Mouse (Mus musculus) adrenal gland, postnatal 10 days (tissue): ENCODE measurements around the gene Hmox1. TPM values are rescaled to one million over a fixed set of nuclear protein-coding genes. Genes with fewer than 3 reads are reported as not detected.
A peak's percentile ranks its signal among the peaks of the same experiment; 100 is the strongest.

Experiments used
- DNase-seq: peaks from one replicate; pipeline ENCODE4 v3.0.0; 2021; ENCODE audit warnings: mixed read lengths
- long read RNA-seq, 2 experiments: library from polyadenylated mRNA; stranded (forward); transcript quantifications; one replicate each; pipeline ENCODE4 v2.0.0; 2021
- total RNA-seq, 2 experiments: library from RNA; stranded (reverse); gene quantifications; 2 replicates each; pipeline ENCODE4 v1.2.3; 2021

Gene Hmox1
- 10 to 100 TPM; 27.3 to 35.5 TPM for total RNA-seq
- long read RNA-seq, experiment 1, transcript Hmox1-201 (5 exons, 1,569 nt): major isoform, 15 of 21 reads
- long read RNA-seq, experiment 1, partial matches to known transcripts: 6 of 21 reads
- long read RNA-seq, experiment 1, other reads (novel, unspliced or antisense): 0 of 21 reads
- long read RNA-seq, experiment 2, partial matches to known transcripts: 0 of 1 reads
- long read RNA-seq, experiment 2, other reads (novel, unspliced or antisense): 0 of 1 reads

DNA sequence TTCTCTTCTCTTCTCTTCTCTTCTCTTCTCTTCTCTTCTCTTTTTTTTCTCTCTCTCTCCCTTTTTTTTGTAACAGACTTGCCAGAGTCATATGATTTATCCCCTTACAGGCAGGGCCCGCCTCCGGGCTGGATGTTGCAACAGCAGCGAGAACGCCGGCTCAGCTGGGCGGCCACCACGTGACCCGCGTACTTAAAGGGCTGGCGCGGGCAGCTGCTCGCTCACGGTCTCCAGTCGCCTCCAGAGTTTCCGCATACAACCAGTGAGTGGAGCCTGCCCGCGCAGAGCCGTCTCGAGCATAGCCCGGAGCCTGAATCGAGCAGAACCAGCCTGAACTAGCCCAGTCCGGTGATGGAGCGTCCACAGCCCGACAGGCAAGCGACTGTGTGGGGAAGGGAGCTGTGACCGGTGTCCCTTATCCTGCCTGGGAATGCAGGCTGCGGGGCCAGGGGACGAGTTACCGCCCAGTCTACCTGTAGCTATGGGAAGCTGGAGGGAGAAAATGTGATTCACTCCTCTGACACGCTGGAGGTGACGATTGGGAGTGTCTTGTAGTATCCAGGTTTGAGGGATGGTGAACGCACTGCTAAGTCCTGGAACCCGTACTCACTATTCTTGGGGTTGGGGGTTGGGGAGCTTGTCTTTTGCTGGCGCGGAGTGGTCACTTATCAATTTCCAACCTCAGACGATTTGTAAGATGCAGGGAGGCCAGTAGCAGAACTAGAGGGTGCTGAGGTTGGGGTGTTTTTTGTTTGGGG, at the start of gene Hmox1:
Hmox1 (plus strand) TSS at position 223 of the 758 bp plus-strand sequence.
- DNase-seq: peak; percentile 96

DNA sequence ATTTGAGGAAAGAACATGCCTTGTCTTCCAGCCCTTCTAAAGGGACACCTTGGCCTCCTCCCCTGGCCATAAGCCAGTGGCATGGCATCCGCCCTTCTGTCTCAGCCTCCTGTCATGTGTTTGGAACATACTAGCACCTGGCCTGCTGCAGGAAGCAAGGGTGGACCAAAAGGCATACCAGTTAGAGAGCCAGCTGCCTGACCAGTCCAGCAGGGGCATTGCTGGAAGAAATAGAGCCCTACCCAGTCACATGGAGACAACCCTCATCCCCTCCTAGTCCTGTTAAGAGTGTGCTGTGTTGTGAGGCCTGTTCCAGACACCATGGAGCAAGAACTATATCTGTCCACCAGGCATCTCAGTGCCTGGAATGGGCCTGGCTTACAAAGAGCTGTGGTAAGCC, 47.1 kb upstream of the Hmox1 start:
- DNase-seq: no peak

DNA sequence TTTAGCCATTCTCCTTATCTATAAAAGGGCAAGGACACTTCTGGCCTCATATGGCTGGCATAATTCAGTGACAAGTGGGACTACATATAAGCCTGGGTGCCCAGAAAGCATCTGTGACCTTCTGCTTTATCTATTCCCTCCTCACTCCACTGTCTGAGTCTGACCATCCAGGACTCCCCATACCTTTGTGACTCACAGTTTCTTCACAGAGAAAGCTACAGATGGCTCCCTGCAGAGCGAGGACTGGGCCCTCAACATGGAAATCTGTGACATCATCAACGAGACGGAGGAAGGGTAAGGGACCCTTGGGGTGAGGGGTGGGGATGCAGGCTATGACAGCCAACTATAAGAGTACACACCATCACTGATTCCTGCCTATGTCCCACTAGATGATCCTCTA, 45.6 kb upstream of the Hmox1 start:
- DNase-seq: no peak

DNA sequence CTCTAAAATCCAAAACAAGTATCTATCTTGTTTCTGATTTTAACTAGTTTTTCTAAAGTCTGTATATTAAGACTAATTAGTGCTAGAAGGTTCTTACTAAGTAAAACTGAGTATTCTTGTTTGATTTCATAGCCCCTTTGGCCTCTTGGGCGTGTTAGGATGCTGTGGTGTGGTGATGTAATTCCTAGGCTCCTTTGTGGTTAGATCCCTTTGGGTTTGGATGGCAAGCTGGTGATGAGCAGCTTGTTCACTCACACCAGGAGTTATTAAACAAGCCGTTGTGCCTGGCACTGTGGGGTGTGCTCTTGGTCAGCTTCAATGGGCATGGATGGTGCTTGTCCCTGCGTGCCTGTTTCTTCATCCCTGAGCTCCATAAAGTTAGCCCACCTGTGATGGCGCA, 40.1 kb upstream of the Hmox1 start:
- no peak for DNase-seq

DNA sequence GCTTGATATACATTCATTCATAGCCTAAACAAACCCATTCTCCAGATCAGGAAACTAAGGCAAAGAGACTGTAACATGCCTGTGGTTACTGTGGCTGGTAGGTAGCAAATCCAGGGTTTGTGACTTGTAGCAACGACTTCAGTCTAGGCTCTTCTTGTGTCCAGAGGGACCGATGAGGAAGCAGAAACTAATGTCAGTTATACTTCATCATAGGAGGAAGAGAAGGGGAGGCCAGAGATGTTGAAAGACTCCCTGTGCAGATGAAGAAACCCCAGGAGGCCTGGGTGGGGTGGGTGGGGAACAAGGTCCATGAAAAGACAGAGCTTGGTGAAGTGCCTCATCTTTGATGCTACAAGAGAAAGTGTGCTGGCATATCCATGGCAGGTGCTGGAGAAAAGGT, 37.7 kb upstream of the Hmox1 start:
- no peak for DNase-seq

DNA sequence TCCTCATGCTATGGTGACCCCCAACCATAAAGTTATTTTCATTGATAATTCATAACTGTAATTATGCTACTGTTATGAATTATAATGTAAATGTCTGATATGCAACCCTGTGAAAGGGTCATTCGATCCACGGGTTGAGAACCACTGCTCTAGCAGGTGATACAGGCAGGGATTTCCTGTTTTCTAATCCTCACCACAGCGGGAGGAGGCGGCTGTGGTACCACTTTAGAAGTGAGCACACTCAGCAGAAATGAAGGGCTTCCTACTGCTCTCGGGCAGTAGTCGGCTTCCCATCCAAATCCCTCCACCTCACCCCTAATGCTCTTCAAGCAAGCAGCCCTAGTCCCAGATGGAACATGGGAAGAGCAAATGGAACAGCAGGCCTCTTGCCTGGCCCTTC, 33.4 kb upstream of the Hmox1 start:
- DNase-seq: no peak

DNA sequence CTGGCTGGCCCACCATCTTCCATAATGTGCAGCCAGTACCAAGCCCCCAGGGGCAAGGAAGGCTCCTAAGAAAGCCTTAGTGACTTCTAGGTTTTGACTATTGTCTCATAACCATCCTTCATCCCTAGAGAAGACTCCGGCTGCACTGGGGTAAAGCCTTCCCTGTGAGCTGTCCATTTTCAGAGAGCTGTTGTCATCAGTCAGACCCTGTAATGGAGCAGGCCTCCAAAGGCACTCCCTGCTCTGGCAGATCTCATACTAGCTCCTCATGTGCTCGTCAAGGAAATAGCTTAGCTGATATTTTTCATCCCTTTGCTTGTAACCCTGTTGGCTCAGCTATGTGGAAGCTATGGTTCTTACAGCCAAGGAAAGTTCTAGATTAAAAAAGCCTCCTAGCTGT, 32.6 kb upstream of the Hmox1 start:
- no peak for DNase-seq

DNA sequence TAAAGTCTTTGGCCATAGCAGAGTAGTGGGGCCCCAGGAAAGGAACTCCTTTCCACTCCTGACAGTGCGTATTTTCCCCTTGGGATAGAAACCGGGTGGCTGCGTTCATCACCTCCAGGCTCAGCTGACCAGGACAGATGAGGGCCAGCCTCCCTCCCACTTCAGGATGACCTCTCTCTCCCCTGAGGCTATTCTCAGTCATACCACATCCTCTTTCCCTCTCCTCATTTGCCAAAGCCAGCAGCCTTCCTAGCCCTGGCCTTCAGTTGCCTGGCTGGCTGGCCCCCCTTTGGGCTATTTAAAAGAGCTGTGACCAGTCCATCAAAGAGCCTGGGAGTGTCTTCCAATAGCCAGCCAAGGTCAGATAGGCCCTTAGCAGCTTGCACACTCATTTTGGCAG, 30.1 kb upstream of the Hmox1 start:
- peak; percentile 30 for DNase-seq

DNA sequence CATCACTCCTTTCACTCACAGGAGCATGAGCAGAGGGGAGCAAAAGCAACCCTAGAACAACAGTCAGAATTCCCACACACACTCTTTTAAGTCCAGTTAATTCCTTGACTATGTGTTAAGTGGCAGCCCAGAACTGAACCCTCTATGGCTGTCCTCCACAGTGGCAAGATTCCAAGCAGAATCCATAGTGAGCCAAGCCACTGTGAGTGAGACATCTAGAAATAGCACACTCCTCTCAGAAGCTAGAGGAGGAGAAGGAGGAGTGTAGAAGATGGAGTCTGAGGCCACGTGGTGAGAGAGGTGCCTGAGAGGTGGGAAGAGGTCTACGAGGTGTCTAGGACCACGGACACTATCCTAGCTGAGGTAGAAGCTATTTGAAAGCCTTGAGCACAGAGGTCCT, 28.6 kb upstream of the Hmox1 start:
- no peak for DNase-seq

DNA sequence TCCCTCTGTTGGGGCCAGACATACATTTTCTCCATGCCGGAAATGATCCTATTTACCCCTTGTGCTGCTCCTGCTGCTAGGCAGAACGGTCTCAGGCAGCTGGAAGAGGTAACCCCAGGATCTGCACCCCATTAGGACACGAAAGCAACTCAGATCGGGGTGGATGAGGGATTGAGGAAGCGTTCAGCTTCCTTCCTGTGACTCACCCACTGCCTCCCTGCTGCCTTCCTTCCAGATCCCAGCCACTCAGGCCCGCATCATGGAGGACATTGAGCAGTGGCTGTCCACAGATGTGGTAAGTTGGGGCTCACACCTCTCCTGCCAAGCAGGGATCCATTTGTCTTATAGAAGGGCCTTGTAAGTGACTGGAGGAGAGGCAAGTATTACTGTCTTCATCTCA, 26.1 kb upstream of the Hmox1 start:
- no peak for DNase-seq

DNA sequence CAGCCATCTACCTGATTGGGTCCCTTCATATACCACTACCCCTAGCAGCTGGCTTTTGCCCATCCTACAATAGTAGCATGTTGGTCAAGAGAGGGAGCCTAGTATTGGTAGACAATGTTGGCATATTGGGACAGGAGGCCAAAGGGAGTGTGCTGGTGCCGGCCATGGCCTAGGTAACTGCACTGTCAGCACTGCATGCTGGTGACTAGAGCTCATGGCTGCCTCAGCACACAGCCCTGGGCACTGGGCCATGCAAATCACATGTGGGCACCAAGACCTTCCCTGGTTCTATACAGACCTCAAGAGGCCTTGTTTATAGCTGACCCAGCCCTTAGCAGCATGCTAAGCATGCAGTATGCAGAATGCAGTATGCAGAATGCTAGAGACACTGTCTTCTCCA, 23.1 kb upstream of the Hmox1 start:
- no peak for DNase-seq

DNA sequence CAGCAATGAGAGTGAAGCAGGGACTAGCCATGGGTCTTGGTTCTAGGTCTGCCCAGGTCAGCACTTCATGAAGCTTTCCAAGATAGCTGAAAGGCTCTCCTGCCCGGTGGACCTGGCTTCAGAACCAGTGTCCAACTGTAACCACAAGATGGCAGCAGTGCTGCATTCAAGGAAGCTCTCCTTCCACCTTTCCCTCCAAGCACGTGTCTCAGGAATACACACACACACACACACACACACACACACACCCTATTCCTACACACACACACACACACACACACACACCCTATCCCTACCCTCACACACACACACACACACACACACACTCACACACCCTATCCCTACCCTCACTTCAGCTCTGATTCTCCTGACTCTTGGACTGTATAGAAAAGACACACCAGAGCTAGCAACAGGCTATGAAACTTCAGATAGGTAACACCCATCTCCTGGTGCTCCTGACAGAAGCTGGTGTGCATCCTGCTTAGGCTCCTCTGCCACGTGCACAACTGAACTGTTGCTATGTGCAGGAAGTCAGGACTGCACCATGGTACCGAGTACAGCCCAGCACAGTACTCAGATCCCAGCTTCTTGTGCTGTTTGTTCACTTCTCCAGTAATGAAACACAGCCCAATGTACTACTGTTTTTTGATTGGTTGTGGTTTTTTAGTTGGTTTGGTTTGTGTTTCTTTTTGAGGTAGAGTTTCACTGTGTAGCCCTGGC, 21.6 kb upstream of the Hmox1 start:
- peak; percentile 89 for DNase-seq

DNA sequence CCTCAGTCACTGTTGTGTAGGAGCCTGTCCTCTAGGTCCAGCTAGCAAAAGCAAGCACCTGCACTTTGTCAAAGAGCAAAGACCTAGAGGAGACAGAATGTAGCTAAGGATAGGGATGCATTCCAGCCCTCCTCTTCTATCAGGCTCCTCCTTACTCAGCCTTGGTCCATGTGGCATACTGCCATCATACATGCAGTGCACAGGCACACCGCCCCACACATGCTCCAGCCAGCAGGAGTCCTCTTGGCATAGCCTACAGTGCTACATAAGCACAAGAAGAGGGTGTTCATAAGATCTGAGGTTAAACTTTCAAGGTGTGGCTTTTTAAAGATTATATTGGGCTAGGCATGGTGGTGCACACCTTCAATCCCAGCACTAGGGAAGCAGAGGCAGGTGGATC, 18.5 kb upstream of the Hmox1 start:
- DNase-seq: no peak

DNA sequence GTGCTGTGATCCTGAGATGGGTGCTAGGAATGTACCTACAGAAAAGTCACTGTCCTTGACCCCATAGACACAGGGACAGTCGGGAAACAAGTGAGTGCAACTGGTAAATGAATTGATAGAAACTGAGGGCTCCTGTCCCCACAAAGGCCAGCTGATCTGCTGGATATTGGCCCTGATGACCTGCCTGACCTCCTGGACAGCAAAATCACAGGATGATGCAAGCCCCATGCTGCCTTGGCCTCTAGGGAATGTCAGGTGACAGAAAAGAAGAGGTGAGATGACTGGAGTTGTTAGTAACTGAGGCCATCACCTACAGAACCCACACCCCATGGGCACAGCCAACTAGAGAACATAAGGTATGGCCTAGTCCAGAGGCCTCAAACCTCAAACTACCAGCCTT, 15.2 kb upstream of the Hmox1 start:
- no peak for DNase-seq

DNA sequence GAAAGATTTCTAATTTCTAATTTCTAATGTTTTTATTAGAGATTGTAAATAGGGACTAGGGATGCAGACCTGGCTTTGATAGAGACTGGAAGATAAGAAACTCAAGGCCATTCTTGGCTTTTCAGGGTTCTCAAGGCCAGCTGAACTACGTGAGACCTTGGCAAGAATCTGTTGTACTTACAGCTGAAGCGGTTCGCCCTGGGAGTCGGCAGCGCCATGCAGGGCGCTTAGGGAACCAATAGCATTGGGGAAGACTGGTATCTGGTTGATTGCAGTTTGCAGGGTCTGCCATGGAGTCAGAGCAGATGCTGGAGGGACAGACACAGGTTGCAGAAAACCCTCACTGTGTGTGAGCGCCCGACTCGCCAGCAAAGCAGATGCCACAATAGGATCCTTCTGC, 14.6 kb upstream of the Hmox1 start:
- no peak for DNase-seq

DNA sequence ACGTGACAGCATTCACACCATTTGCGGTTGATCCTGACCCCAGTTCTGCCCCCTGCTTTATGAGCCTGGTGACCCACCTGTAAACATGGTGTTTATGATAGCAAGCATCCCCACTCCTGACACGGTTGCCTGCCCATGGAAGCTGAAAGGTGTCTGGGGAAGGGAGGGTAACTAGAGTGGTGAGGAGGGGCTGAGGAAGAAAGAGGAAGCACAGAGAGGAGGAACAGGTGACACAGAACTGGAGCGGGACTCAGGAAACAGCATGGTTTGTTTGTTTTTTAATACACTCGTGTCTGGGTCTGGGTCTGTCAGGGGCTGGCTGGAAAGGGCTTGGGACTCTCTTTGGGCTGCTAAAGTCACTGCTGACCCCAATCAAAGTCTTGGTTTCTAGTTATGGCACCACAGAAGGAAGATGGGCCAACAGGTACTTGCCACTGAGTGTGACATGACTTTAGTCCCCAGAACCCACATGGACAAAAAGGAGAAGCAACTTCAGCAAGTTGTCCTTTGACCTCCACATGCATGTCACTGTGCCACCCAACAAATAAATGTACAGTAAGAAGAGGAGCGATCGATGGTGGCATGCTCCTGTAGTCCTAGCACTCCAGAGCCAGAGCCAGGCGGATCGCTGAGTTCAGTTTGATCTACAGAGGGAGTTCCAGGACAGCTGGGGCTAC, 11.9 kb upstream of the Hmox1 start:
- DNase-seq: no peak

DNA sequence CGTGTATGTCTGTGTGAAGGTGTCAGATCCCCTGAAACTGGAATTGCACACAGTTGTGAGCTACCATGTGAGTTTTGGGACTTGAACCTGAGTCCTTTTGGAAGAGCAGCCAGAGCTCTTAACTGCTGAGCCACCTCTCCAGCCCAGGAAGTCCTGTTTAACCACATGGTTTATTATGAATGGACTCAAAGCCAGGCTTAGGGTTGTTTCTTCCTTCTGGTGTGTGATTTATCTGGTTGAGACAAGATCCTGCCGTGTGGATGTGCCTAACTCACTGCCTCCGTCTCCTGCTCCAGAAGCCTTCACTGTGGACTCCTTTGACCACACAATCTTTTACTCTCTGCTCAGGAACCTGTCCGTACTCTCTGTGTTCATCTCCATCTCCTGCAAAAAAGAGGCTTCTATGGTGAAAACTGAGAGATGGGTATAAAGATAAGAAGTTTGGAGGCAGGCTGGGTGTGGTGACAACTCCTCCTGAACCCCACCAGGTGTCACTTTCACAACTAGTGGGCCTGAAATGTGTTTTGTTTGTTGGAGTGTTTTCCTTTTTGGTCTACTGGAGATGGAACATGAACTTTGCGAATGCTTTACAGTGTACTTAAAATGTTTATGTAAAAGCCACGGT, 11.1 kb upstream of the Hmox1 start:
- DNase-seq: no peak

DNA sequence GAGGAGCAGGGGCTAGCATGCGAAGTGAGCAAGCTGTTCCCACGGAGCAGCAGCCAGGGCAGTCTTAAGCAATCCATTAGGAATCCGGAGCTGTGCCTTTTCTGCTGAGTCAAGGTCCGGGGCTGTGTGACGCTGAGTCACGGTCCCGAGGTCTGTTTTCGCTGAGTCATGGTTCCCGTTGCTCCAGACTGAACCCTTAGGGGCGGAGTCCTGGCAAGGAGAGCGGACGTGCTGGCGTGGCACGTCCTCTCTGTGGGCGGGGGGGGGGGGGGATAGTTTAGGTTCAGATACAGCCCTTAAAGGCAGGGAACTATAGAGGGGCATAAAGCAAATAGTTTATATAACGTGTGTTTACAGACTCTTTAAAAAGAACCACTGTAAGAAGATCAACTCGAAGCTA, 9.6 kb upstream of the Hmox1 start:
- peak; percentile 94 for DNase-seq

DNA sequence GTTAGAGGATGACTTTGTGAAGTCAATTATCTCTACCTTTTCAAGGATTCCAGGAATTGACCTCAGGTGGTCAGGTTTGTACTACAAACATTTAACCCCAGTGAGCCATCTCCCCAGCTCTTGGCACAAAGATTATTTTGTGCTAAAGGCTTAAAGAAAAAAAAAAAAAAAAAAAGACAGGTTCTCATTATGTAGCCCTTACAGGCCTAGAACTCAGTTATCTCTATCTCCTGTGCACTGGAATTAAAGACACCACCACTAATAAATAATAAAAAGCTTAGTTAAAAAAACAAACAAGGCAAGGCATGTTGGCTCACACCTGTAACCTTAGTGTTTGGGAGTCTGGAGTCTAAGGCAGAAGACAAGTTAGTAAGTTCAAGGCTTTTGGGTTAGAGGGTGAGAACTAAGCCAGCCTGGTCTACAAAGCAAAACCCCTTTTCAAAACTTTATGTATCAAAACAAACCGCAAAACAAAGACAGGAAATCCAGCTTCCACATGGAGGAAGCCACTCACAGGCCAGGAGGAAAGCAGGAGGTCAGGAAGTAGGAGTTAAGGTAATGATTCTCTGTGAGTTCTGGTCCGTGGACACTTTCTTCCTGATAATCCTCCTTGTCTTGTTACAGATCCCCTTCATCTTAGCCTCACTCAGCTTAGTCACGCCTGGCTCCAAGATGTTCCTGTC, 8.9 kb upstream of the Hmox1 start:
- DNase-seq: no peak

DNA sequence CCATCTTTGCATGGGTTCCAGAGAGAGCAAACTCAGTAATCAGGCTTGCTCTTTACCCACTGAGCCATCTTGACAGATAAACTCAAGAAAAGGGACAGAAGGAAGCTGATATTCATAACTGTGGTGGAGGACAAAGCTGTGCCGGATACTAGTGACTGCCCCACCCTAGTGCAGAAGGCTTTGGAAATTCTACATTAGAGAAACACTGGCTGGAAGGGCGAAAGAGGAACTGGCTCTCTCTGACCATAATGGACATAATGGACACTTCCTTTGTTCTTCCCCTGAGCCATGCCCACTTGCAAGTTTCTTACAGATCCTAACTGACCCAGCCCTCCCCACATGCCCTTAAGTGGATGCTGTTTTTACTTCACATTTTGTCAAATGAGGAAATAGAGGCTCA, 7.4 kb upstream of the Hmox1 start:
- no peak for DNase-seq

DNA sequence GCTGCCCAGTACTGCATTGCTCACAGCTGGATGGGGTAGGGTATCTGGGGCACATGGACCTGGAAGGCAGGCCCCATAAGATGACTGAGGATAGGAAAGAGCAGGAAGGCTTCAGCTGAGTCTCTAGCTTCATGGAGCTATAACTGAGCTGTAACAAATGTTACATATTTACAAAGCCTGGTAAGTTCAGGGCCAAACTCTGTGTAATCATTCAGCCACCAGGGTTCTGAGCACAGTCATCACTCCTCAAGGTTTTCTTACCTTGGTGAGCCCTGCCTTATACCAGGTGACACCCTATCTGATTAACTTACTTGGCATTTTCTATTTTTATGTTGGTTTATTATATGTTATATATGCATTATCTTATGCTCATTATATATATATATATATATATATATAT, 6.3 kb upstream of the Hmox1 start:
- no peak for DNase-seq
